Mouse (Mus musculus) bone marrow macrophage, adult 2 months (primary cell): Measurements from ENCODE around the gene Yif1a.

Experiments used
- CTCF ChIP-seq: IDR thresholded peaks from 2 replicates; pipeline ENCODE4 v1.5.1; 2012; ENCODE audit warnings: low read depth, mild to moderate bottlenecking, low read length, moderate library complexity
- POLR2A ChIP-seq: IDR thresholded peaks from 2 replicates; pipeline ENCODE4 v1.6.1; 2012; ENCODE audit warnings: mild to moderate bottlenecking, low read depth, low read length, borderline replicate concordance

DNA sequence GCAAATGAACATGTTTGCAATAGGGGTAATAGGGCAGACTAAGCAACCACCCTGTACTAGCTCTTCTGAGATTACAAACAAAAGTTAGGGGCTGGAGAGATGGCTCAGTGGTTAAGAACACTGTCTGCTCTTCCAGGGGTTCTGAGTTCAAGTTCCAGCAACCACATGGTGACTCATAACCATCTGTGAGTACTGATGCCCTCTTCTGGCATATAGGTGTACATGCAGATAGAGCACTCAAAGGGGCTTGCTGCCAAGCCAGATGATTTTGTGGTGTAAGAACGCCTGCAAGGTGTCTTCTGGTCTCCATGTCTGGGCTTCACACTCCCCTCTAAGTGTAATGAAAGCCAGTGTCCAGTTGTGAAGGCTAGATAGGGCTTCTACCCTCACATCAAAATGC, 41.4 kb downstream of the Yif1a start:
- no peak for TF ChIP-seq CTCF
- no peak for TF ChIP-seq POLR2A
